Mouse (Mus musculus): ENCODE data around the gene C1qtnf9. TPM values are rescaled to one million over a fixed set of nuclear protein-coding genes. Genes with fewer than 3 reads are reported as not detected.

The C1qtnf9 gene
- 16.8 and 30.9 TPM in 2 replicates for polyA plus RNA-seq (2012; ENCODE audit: insufficient read depth, insufficient read length, missing spikeins)

- peak within 1 kb of the TSS; percentile 83 for H3K4me3 ChIP-seq (ENCODE audit: insufficient read depth, low read depth, low read length)
- H3K4me1 ChIP-seq (ENCODE audit: control insufficient read depth, insufficient read depth, insufficient read length, low read length): peaks cover 24% of the 10 kb centered on the region
- peak within 1 kb of the TSS; percentile 98 for H3K27ac ChIP-seq (replicated peaks; ENCODE audit: low read depth, low read length)
Observed at GRCm38 (mm10) chr14:60767884-60768283, at the start of gene C1qtnf9. Gene C1qtnf9, plus strand, starts transcription at chr14:60768134.

GRCm38 (mm10) chr14:60721304-60721703 is 46.6 kb upstream of the C1qtnf9 start:
- H3K4me1 ChIP-seq (ENCODE audit: control insufficient read depth, insufficient read depth, insufficient read length, low read length): peaks cover 3% of the 10 kb centered on the region; the same call in 1 of the 2 replicates
- no peak overlapping the region for H3K4me3 ChIP-seq (ENCODE audit: insufficient read depth, low read depth, low read length)
- H3K27ac ChIP-seq (replicated peaks; ENCODE audit: low read depth, low read length): no peak overlapping the region

- Histone ChIP-seq H3K4me1 (ENCODE audit: control insufficient read depth, insufficient read depth, insufficient read length, low read length) (peaks cover 3% of the 10 kb centered on the region; the same call in 1 of the 2 replicates), H3K4me3 (ENCODE audit: insufficient read depth, low read depth, low read length) (no peak overlapping the region), H3K27ac (replicated peaks; ENCODE audit: low read depth, low read length) (no peak overlapping the region)
Observed at GRCm38 (mm10) chr14:60721938-60722337, 46.0 kb upstream of the C1qtnf9 start.

- no peak overlapping the region for H3K4me3 ChIP-seq (ENCODE audit: insufficient read depth, low read depth, low read length)
- H3K27ac ChIP-seq (replicated peaks; ENCODE audit: low read depth, low read length): no peak overlapping the region
- H3K4me1 ChIP-seq (ENCODE audit: control insufficient read depth, insufficient read depth, insufficient read length, low read length): peaks cover 3% of the 10 kb centered on the region; the same call in 1 of the 2 replicates
Observed at GRCm38 (mm10) chr14:60726091-60726490, 41.8 kb upstream of the C1qtnf9 start.

- no peak overlapping the region for H3K4me3 ChIP-seq (ENCODE audit: insufficient read depth, low read depth, low read length)
- H3K27ac ChIP-seq (replicated peaks; ENCODE audit: low read depth, low read length): no peak overlapping the region
Observed at GRCm38 (mm10) chr14:60727130-60727529, 40.8 kb upstream of the C1qtnf9 start.

DNA sequence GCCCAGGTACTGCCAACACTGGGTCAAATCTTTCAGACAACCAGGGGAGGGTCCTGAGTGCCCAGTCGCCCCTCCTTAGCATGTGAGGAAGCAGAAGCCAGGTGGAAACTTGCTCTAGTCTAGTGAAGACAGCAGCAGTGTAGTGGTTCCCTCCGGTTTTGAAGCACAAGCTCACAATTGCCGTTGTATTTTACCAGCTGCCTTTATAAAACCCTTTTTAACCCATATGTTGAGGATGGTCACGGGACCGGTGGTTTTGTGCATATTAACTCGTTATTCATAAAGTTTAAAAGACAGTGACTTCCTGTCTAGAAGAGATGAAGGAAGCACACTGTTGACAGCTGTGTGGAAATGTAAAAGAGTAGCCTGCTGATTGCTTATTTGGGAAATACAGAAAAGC is 35.9 kb upstream of the C1qtnf9 start:
- H3K27ac ChIP-seq (replicated peaks; ENCODE audit: low read depth, low read length): no peak overlapping the region
- no peak overlapping the region for H3K4me3 ChIP-seq (ENCODE audit: insufficient read depth, low read depth, low read length)
- peaks cover 22% of the 10 kb centered on the region for H3K4me1 ChIP-seq (ENCODE audit: control insufficient read depth, insufficient read depth, insufficient read length, low read length)

More at GRCm38 (mm10) chr14:60727130-60727529, 40.8 kb upstream of the C1qtnf9 start:
- no peaks in the 10 kb centered on the region; the same call in 1 of the 2 replicates for H3K4me1 ChIP-seq (ENCODE audit: control insufficient read depth, insufficient read depth, insufficient read length, low read length)

- Histone ChIP-seq H3K27ac (replicated peaks; ENCODE audit: low read depth, low read length) (peak overlapping the region; percentile 77), H3K4me1 (ENCODE audit: control insufficient read depth, insufficient read depth, insufficient read length, low read length) (peaks cover 26% of the 10 kb centered on the region), H3K4me3 (ENCODE audit: insufficient read depth, low read depth, low read length) (peak overlapping the region; percentile 45)
Observed at GRCm38 (mm10) chr14:60732787-60733186, 35.1 kb upstream of the C1qtnf9 start.

DNA sequence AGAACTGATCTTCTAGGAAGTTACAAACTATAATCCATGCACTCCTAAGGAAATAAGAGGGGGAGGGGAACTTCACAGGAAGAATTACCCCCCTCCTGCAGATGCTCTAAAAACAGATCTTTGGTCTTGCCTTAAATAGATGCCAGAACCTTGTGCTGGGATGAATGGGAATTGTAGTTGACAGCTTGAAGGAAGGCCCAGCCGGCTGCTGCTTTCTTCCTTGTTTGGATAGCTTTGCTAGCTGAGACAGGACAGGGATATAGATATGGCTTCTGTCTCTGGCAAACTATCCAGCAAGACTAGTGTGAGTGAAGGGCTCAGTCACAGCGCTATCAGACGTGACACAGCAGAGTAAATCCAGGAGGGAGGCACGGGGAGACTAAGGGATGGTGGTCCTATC is 34.2 kb upstream of the C1qtnf9 start:
- peak overlapping the region; percentile 82 for H3K27ac ChIP-seq (replicated peaks; ENCODE audit: low read depth, low read length)
- H3K4me1 ChIP-seq (ENCODE audit: control insufficient read depth, insufficient read depth, insufficient read length, low read length): peaks cover 31% of the 10 kb centered on the region
- H3K4me3 ChIP-seq (ENCODE audit: insufficient read depth, low read depth, low read length): peak overlapping the region; percentile 32

- peaks cover 37% of the 10 kb centered on the region for H3K4me1 ChIP-seq (ENCODE audit: control insufficient read depth, insufficient read depth, insufficient read length, low read length)
- H3K27ac ChIP-seq (replicated peaks; ENCODE audit: low read depth, low read length): peak overlapping the region; percentile 26; the same call in 1 of the 2 replicates
- H3K4me3 ChIP-seq (ENCODE audit: insufficient read depth, low read depth, low read length): no peak overlapping the region; the same call in 1 of the 2 replicates
Observed at GRCm38 (mm10) chr14:60735206-60735605, 32.7 kb upstream of the C1qtnf9 start.

- Histone ChIP-seq H3K27ac (replicated peaks; ENCODE audit: low read depth, low read length) (peak overlapping the region; percentile 74), H3K4me1 (ENCODE audit: control insufficient read depth, insufficient read depth, insufficient read length, low read length) (peaks cover 44% of the 10 kb centered on the region), H3K4me3 (ENCODE audit: insufficient read depth, low read depth, low read length) (no peak overlapping the region)
Observed at GRCm38 (mm10) chr14:60735848-60736547, 31.9 kb upstream of the C1qtnf9 start.

DNA sequence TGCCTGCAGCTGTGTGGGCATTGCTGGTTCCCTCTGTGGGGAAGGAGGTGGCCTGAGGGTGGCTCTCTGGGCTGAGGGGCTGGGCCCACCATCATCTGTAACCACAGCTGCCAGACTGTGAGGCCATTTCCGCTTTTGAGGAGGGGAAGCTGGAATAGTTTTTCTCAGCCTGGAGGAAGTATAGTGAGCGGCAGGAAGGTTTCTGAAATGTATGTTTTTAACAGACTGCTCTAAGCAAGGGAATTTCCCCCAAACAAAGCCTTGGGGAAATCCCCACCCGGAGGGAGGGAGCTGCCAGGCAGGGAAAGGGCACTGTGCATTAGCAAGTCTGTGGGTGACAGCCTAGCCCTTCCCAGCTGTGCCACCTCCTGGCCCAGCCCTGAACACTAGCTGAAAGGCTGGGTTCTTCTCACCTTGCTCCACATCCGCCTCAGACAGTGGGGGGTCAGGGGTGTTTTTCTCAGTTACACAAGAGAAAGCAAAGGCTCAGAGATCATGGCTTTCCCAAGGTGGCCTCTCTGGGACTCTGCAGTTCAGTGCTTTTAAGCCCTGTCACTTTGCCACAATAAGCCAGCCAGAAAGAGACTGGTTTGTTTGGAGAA is 31.2 kb upstream of the C1qtnf9 start:
- Histone ChIP-seq H3K4me3 (ENCODE audit: insufficient read depth, low read depth, low read length) (no peak overlapping the region), H3K4me1 (ENCODE audit: control insufficient read depth, insufficient read depth, insufficient read length, low read length) (peaks cover 48% of the 10 kb centered on the region), H3K27ac (replicated peaks; ENCODE audit: low read depth, low read length) (peak overlapping the region; percentile 74)

GRCm38 (mm10) chr14:60737202-60737611 is 30.7 kb upstream of the C1qtnf9 start:
- Histone ChIP-seq H3K27ac (replicated peaks; ENCODE audit: low read depth, low read length) (peak overlapping the region; percentile 90), H3K4me1 (ENCODE audit: control insufficient read depth, insufficient read depth, insufficient read length, low read length) (peaks cover 51% of the 10 kb centered on the region), H3K4me3 (ENCODE audit: insufficient read depth, low read depth, low read length) (no peak overlapping the region)

DNA sequence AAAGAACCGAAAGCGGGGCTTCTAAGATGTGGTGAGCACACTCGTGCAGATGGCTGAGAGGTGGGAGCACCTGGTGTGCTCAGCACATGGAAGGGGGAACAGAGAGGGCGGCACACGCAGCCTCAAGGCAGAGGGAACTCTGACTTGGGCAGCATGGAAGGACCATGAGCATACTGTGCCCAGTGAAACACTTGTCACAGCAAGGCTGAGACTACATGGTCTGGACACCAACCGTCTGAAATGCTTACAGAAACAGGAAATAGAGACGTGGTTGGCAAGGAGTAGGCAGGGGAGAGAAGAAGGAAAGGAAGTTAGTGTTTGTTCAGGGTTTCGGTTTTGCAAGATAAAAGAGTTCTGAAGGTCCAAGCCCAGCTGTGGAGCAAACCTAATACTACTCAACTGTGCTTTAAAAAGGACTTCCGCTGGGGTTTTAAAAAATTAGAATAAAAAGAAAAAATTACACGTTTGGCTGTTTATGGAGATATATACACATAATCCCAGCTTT is 29.4 kb upstream of the C1qtnf9 start:
- Histone ChIP-seq H3K27ac (replicated peaks; ENCODE audit: low read depth, low read length) (peak overlapping the region; percentile 90), H3K4me1 (ENCODE audit: control insufficient read depth, insufficient read depth, insufficient read length, low read length) (peaks cover 45% of the 10 kb centered on the region), H3K4me3 (ENCODE audit: insufficient read depth, low read depth, low read length) (no peak overlapping the region)

GRCm38 (mm10) chr14:60739155-60739554 is 28.8 kb upstream of the C1qtnf9 start:
- Histone ChIP-seq H3K27ac (replicated peaks; ENCODE audit: low read depth, low read length) (no peak overlapping the region), H3K4me1 (ENCODE audit: control insufficient read depth, insufficient read depth, insufficient read length, low read length) (peaks cover 41% of the 10 kb centered on the region), H3K4me3 (ENCODE audit: insufficient read depth, low read depth, low read length) (no peak overlapping the region)

DNA sequence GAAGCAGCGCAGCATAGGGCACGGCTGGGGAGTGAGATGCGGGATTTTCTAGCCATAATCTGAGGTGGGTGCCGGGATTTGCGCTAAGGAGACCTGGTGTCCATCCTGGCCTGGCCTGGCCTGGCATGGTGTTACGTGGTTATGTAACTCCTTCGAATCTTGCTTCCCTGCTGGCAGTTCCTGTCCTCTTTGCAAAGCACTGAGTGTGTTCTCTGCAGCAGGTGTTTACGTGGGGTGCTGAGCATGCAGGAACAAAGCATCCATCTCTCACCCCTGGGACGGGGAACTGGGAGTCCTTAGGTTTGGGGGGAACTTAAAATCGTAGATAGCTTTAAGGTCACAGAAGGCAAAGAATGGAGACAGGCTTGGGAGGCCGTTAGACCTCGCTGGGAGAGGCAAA is 28.3 kb upstream of the C1qtnf9 start:
- Histone ChIP-seq H3K4me3 (ENCODE audit: insufficient read depth, low read depth, low read length) (no peak overlapping the region), H3K4me1 (ENCODE audit: control insufficient read depth, insufficient read depth, insufficient read length, low read length) (peaks cover 41% of the 10 kb centered on the region), H3K27ac (replicated peaks; ENCODE audit: low read depth, low read length) (no peak overlapping the region)
